Mouse (Mus musculus): ENCODE results near the gene Ddx5. TPM values are rescaled to one million over a fixed set of nuclear protein-coding genes. Genes with fewer than 3 reads are reported as not detected.

Ddx5 gene
- 340 and 353 TPM in 2 replicates for polyA plus RNA-seq (2014; fragmentation: Nextera tagmentation; extraction: Ambion mirVana)

GRCm38 (mm10) chr11:106788775-106789459 is at the start of gene Ddx5, which contains the start of gene Cep95:
Gene Ddx5, minus strand, starts transcription at chr11:106789185.
Gene Cep95, plus strand, starts transcription at chr11:106789252.
- Histone ChIP-seq H3K27me3 (replicated peaks; ENCODE audit: control insufficient read depth, insufficient read depth, low read length) (no peaks in the 10 kb centered on the region), H3K9ac (ENCODE audit: low read length) (peak within 1 kb of the TSS; percentile 100), H3K4me1 (replicated peaks; ENCODE audit: control insufficient read depth, insufficient read depth, low read length) (peaks cover 23% of the 10 kb centered on the region), H3K36me3 (ENCODE audit: control insufficient read depth, insufficient read depth, low read length) (peaks cover 48% of the 10 kb centered on the region), H3K4me3 (ENCODE audit: low read depth, low read length) (peak within 1 kb of the TSS; percentile 100), H3K27ac (ENCODE audit: low read depth) (peak within 1 kb of the TSS; percentile 97), H3K9me3 (ENCODE audit: control insufficient read depth, low read length) (no peaks in the 10 kb centered on the region), H3K4me2 (ENCODE audit: low read length) (peak within 1 kb of the TSS; percentile 61)
- peak; percentile 91 for ATAC-seq (replicated peaks; ENCODE audit: low FRiP score, low TSS enrichment, low read depth)
- peak; percentile 99 for DNase-seq (ENCODE audit: low spot score)
- WGBS = under 1% methylated on average over 51 of the region's 58 CpGs

- no peaks in the 10 kb centered on the region for H3K27me3 ChIP-seq (replicated peaks; ENCODE audit: control insufficient read depth, insufficient read depth, low read length)
- no peak for ATAC-seq (replicated peaks; ENCODE audit: low FRiP score, low TSS enrichment, low read depth)
Observed at GRCm38 (mm10) chr11:106828079-106828478, 39.1 kb upstream of the Ddx5 start.

GRCm38 (mm10) chr11:106824403-106824802 is 35.4 kb upstream of the Ddx5 start:
- Histone ChIP-seq H3K9me3 (ENCODE audit: control insufficient read depth, low read length) (no peaks in the 10 kb centered on the region), H3K36me3 (ENCODE audit: control insufficient read depth, insufficient read depth, low read length) (peaks cover 76% of the 10 kb centered on the region), H3K4me2 (ENCODE audit: low read length) (no peak overlapping the region), H3K4me3 (ENCODE audit: low read depth, low read length) (no peak overlapping the region), H3K27me3 (replicated peaks; ENCODE audit: control insufficient read depth, insufficient read depth, low read length) (no peaks in the 10 kb centered on the region), H3K4me1 (replicated peaks; ENCODE audit: control insufficient read depth, insufficient read depth, low read length) (no peaks in the 10 kb centered on the region), H3K9ac (ENCODE audit: low read length) (no peak overlapping the region), H3K27ac (ENCODE audit: low read depth) (no peak overlapping the region)
- ATAC-seq (replicated peaks; ENCODE audit: low FRiP score, low TSS enrichment, low read depth) = no peak
- no peak for DNase-seq (ENCODE audit: low spot score)
- 93% methylated on average over 10 of the region's 10 CpGs for WGBS

More at GRCm38 (mm10) chr11:106828079-106828478, 39.1 kb upstream of the Ddx5 start:
- H3K9ac ChIP-seq (ENCODE audit: low read length) = no peak overlapping the region
- WGBS = 89% methylated on average over 7 of the region's 7 CpGs
- H3K27ac ChIP-seq (ENCODE audit: low read depth) = no peak overlapping the region
- no peaks in the 10 kb centered on the region for H3K9me3 ChIP-seq (ENCODE audit: control insufficient read depth, low read length)
- DNase-seq (ENCODE audit: low spot score) = no peak
- no peaks in the 10 kb centered on the region for H3K4me1 ChIP-seq (replicated peaks; ENCODE audit: control insufficient read depth, insufficient read depth, low read length)
- H3K36me3 ChIP-seq (ENCODE audit: control insufficient read depth, insufficient read depth, low read length) = peaks cover 74% of the 10 kb centered on the region
- no peak overlapping the region for H3K4me3 ChIP-seq (ENCODE audit: low read depth, low read length)
- H3K4me2 ChIP-seq (ENCODE audit: low read length) = no peak overlapping the region

GRCm38 (mm10) chr11:106823741-106824140 is 34.8 kb upstream of the Ddx5 start:
- no peak overlapping the region for H3K4me3 ChIP-seq (ENCODE audit: low read depth, low read length)
- 93% methylated on average over 8 of the region's 8 CpGs for WGBS
- no peak overlapping the region for H3K9ac ChIP-seq (ENCODE audit: low read length)
- no peak overlapping the region for H3K27ac ChIP-seq (ENCODE audit: low read depth)
- no peak for DNase-seq (ENCODE audit: low spot score)
- ATAC-seq (replicated peaks; ENCODE audit: low FRiP score, low TSS enrichment, low read depth) = no peak
- peaks cover 81% of the 10 kb centered on the region for H3K36me3 ChIP-seq (ENCODE audit: control insufficient read depth, insufficient read depth, low read length)
- peaks cover 2% of the 10 kb centered on the region; the same call in 1 of the 2 replicates for H3K4me1 ChIP-seq (replicated peaks; ENCODE audit: control insufficient read depth, insufficient read depth, low read length)
- no peak overlapping the region for H3K4me2 ChIP-seq (ENCODE audit: low read length)
- no peaks in the 10 kb centered on the region for H3K9me3 ChIP-seq (ENCODE audit: control insufficient read depth, low read length)
- H3K27me3 ChIP-seq (replicated peaks; ENCODE audit: control insufficient read depth, insufficient read depth, low read length) = no peaks in the 10 kb centered on the region

- peaks cover 10% of the 10 kb centered on the region for H3K4me1 ChIP-seq (replicated peaks; ENCODE audit: control insufficient read depth, insufficient read depth, low read length)
- no peaks in the 10 kb centered on the region for H3K27me3 ChIP-seq (replicated peaks; ENCODE audit: control insufficient read depth, insufficient read depth, low read length)
- H3K9ac ChIP-seq (ENCODE audit: low read length) = no peak overlapping the region
- no peaks in the 10 kb centered on the region for H3K9me3 ChIP-seq (ENCODE audit: control insufficient read depth, low read length)
- peaks cover 79% of the 10 kb centered on the region for H3K36me3 ChIP-seq (ENCODE audit: control insufficient read depth, insufficient read depth, low read length)
- DNase-seq (ENCODE audit: low spot score) (no peak), ATAC-seq (replicated peaks; ENCODE audit: low FRiP score, low TSS enrichment, low read depth) (no peak)
- no peak overlapping the region for H3K4me3 ChIP-seq (ENCODE audit: low read depth, low read length)
- 89% methylated on average over 5 of the region's 5 CpGs for WGBS
- H3K27ac ChIP-seq (ENCODE audit: low read depth) = no peak overlapping the region
- H3K4me2 ChIP-seq (ENCODE audit: low read length) = no peak overlapping the region
Observed at GRCm38 (mm10) chr11:106822911-106823310, 33.9 kb upstream of the Ddx5 start.

- Histone ChIP-seq H3K27ac (ENCODE audit: low read depth) (no peak overlapping the region), H3K4me3 (ENCODE audit: low read depth, low read length) (no peak overlapping the region), H3K9me3 (ENCODE audit: control insufficient read depth, low read length) (no peaks in the 10 kb centered on the region), H3K27me3 (replicated peaks; ENCODE audit: control insufficient read depth, insufficient read depth, low read length) (no peaks in the 10 kb centered on the region), H3K4me2 (ENCODE audit: low read length) (no peak overlapping the region), H3K36me3 (ENCODE audit: control insufficient read depth, insufficient read depth, low read length) (peaks cover 79% of the 10 kb centered on the region), H3K9ac (ENCODE audit: low read length) (no peak overlapping the region), H3K4me1 (replicated peaks; ENCODE audit: control insufficient read depth, insufficient read depth, low read length) (peaks cover 11% of the 10 kb centered on the region)
- DNase-seq (ENCODE audit: low spot score) (no peak), ATAC-seq (replicated peaks; ENCODE audit: low FRiP score, low TSS enrichment, low read depth) (no peak)
- 88% methylated on average over 8 of the region's 8 CpGs for WGBS
Observed at GRCm38 (mm10) chr11:106822491-106822890, 33.5 kb upstream of the Ddx5 start.

GRCm38 (mm10) chr11:106821397-106821796 is 32.4 kb upstream of the Ddx5 start:
- H3K9ac ChIP-seq (ENCODE audit: low read length) = no peak overlapping the region
- DNase-seq (ENCODE audit: low spot score) (no peak), ATAC-seq (replicated peaks; ENCODE audit: low FRiP score, low TSS enrichment, low read depth) (no peak)
- WGBS = 85% methylated on average over 6 of the region's 6 CpGs
- no peak overlapping the region for H3K4me2 ChIP-seq (ENCODE audit: low read length)
- no peaks in the 10 kb centered on the region for H3K9me3 ChIP-seq (ENCODE audit: control insufficient read depth, low read length)
- no peaks in the 10 kb centered on the region for H3K27me3 ChIP-seq (replicated peaks; ENCODE audit: control insufficient read depth, insufficient read depth, low read length)
- H3K4me3 ChIP-seq (ENCODE audit: low read depth, low read length) = no peak overlapping the region
- peaks cover 80% of the 10 kb centered on the region for H3K36me3 ChIP-seq (ENCODE audit: control insufficient read depth, insufficient read depth, low read length)
- peaks cover 11% of the 10 kb centered on the region for H3K4me1 ChIP-seq (replicated peaks; ENCODE audit: control insufficient read depth, insufficient read depth, low read length)
- no peak overlapping the region for H3K27ac ChIP-seq (ENCODE audit: low read depth)

- Histone ChIP-seq H3K4me1 (replicated peaks; ENCODE audit: control insufficient read depth, insufficient read depth, low read length) (peaks cover 11% of the 10 kb centered on the region), H3K9me3 (ENCODE audit: control insufficient read depth, low read length) (no peaks in the 10 kb centered on the region), H3K9ac (ENCODE audit: low read length) (no peak overlapping the region), H3K4me3 (ENCODE audit: low read depth, low read length) (no peak overlapping the region), H3K4me2 (ENCODE audit: low read length) (no peak overlapping the region), H3K27me3 (replicated peaks; ENCODE audit: control insufficient read depth, insufficient read depth, low read length) (no peaks in the 10 kb centered on the region), H3K36me3 (ENCODE audit: control insufficient read depth, insufficient read depth, low read length) (peaks cover 80% of the 10 kb centered on the region), H3K27ac (ENCODE audit: low read depth) (no peak overlapping the region)
- no peak for DNase-seq (ENCODE audit: low spot score)
- 54% methylated on average over 4 of the region's 4 CpGs for WGBS
- no peak for ATAC-seq (replicated peaks; ENCODE audit: low FRiP score, low TSS enrichment, low read depth)
Observed at GRCm38 (mm10) chr11:106820972-106821371, 32.0 kb upstream of the Ddx5 start.

- Histone ChIP-seq H3K36me3 (ENCODE audit: control insufficient read depth, insufficient read depth, low read length) (peaks cover 85% of the 10 kb centered on the region), H3K4me2 (ENCODE audit: low read length) (no peak overlapping the region), H3K4me3 (ENCODE audit: low read depth, low read length) (no peak overlapping the region), H3K9ac (ENCODE audit: low read length) (no peak overlapping the region), H3K27me3 (replicated peaks; ENCODE audit: control insufficient read depth, insufficient read depth, low read length) (no peaks in the 10 kb centered on the region), H3K9me3 (ENCODE audit: control insufficient read depth, low read length) (no peaks in the 10 kb centered on the region), H3K27ac (ENCODE audit: low read depth) (no peak overlapping the region), H3K4me1 (replicated peaks; ENCODE audit: control insufficient read depth, insufficient read depth, low read length) (peaks cover 11% of the 10 kb centered on the region)
- WGBS = 80% methylated on average over 6 of the region's 6 CpGs
- ATAC-seq (replicated peaks; ENCODE audit: low FRiP score, low TSS enrichment, low read depth) (no peak), DNase-seq (ENCODE audit: low spot score) (no peak)
Observed at GRCm38 (mm10) chr11:106820252-106820651, 31.3 kb upstream of the Ddx5 start.

All from intestine, embryonic 14.5 days (tissue).